Mouse (Mus musculus) small intestine, adult 2 months (tissue): Measurements from ENCODE around the gene Gng8. TPM values are rescaled to one million over a fixed set of nuclear protein-coding genes. Genes with fewer than 3 reads are reported as not detected.

Experiments
- H3K27ac ChIP-seq: fragments of 200-500 bp; 2 replicates; pipeline ENCODE4 v1.5.1; 2012; ENCODE audit warnings: low read depth, low read length, control low read depth, inconsistent platforms; ENCODE audit not compliant: insufficient read depth
- H3K27me3 ChIP-seq: fragments of 200-500 bp; 2 replicates; pipeline ENCODE4 v1.6.1; 2012; ENCODE audit warnings: mild to moderate bottlenecking, moderate library complexity, low read length, inconsistent platforms; ENCODE audit not compliant: control insufficient read depth, insufficient read depth
- H3K36me3 ChIP-seq: fragments of 200-500 bp; 2 replicates; pipeline ENCODE4 v1.6.1; 2012; ENCODE audit warnings: mild to moderate bottlenecking, low read length, control low read depth, inconsistent platforms; ENCODE audit not compliant: control insufficient read depth, insufficient read depth
- H3K4me1 ChIP-seq: fragments of 200-500 bp; 2 replicates; pipeline ENCODE4 v1.6.1; 2012; ENCODE audit warnings: low read length, inconsistent platforms, mixed read lengths; ENCODE audit not compliant: control insufficient read depth, insufficient read depth, insufficient read length
- H3K4me3 ChIP-seq: fragments of 200-500 bp; 2 replicates; pipeline ENCODE4 v1.5.1; 2012; ENCODE audit warnings: low read depth, mild to moderate bottlenecking, control low read depth, inconsistent platforms, low read length, moderate library complexity
- CTCF ChIP-seq: fragments of 200-500 bp; IDR thresholded peaks from 2 replicates; pipeline ENCODE4 v1.5.1; 2012; ENCODE audit warnings: low read depth, mild to moderate bottlenecking, control low read depth, inconsistent platforms, low read length, moderate library complexity, mixed read lengths; ENCODE audit not compliant: insufficient replicate concordance, insufficient read length; ENCODE audit errors: extremely low read depth
- POLR2A ChIP-seq: fragments of 200-500 bp; IDR thresholded peaks from 2 replicates; pipeline ENCODE4 v1.6.1; 2012; ENCODE audit warnings: low read depth, mild to moderate bottlenecking, control low read depth, inconsistent platforms, low read length, moderate library complexity
- WGBS: fragments of 180-500 bp; shearing (Covaris S2); methylation state at CpG from one replicate; pipeline ENCODE4 v1.1.7; 2018; 5-methylcytosine and 5-hydroxymethylcytosine counted together
- polyA plus RNA-seq: library from polyadenylated mRNA; depleted of rRNA; stranded (reverse); fragments of >200 nt; gene quantifications from 2 replicates; pipeline ENCODE4 v1.2.3, GENCODE M21; 2012

Gng8 gene
- polyA plus RNA-seq, 1 experiment, result 2.1 TPM

- Histone ChIP-seq H3K27me3 (peaks cover 11% of the 10 kb centered on the region), H3K36me3 (0 out of 2 replicates have a peak, but pooled peaks cover 3% of the 10 kb centered on the region), H3K27ac (no peak overlapping the region), H3K4me1 (peaks cover 2% of the 10 kb centered on the region; the same call in 1 of the 2 replicates), H3K4me3 (peak overlapping the region; percentile 38)
- WGBS, result 35% methylated on average over 95 of the region's 95 CpGs
- TF ChIP-seq CTCF (no peak), POLR2A (no peak)
These were observed 6.3 kb upstream of the Gng8 start for GRCm38 (mm10) chr7:16885271-16885776.

GRCm38 (mm10) chr7:16885905-16886304, 5.7 kb upstream of the Gng8 start:
- WGBS, result 68% methylated on average over 59 of the region's 59 CpGs
- Histone ChIP-seq H3K4me3 (no peak overlapping the region), H3K27me3 (peaks cover 13% of the 10 kb centered on the region), H3K4me1 (peaks cover 2% of the 10 kb centered on the region; the same call in 1 of the 2 replicates), H3K36me3 (0 out of 2 replicates have a peak, but pooled peaks cover 3% of the 10 kb centered on the region), H3K27ac (no peak overlapping the region)
- TF ChIP-seq POLR2A (no peak), CTCF (no peak)

GRCm38 (mm10) chr7:16890536-16890935, 1.1 kb upstream of the Gng8 start:
- H3K27me3 ChIP-seq, result peaks cover 17% of the 10 kb centered on the region
- WGBS, result 36% methylated on average over 6 of the region's 6 CpGs
- peak overlapping the region; percentile 36 for H3K27ac ChIP-seq
- 0 out of 2 replicates have a peak, but pooled peaks cover 3% of the 10 kb centered on the region for H3K36me3 ChIP-seq
- TF ChIP-seq POLR2A, result no peak
- no peak for TF ChIP-seq CTCF
- peak overlapping the region; percentile 15; the same call in 1 of the 2 replicates for H3K4me3 ChIP-seq
- H3K4me1 ChIP-seq, result peaks cover 3% of the 10 kb centered on the region; the same call in 1 of the 2 replicates

GRCm38 (mm10) chr7:16890944-16891343, 642 bp upstream of the Gng8 start:
- H3K27ac ChIP-seq, result peak overlapping the region; percentile 56
- 5% methylated on average over 23 of the region's 23 CpGs for WGBS
- peaks cover 13% of the 10 kb centered on the region for H3K27me3 ChIP-seq
- H3K36me3 ChIP-seq, result no peaks in the 10 kb centered on the region
- TF ChIP-seq CTCF (no peak), POLR2A (no peak)
- H3K4me1 ChIP-seq, result peaks cover 3% of the 10 kb centered on the region; the same call in 1 of the 2 replicates
- peak overlapping the region; percentile 15; the same call in 1 of the 2 replicates for H3K4me3 ChIP-seq

GRCm38 (mm10) chr7:16892352-16892730, 755 bp downstream of the Gng8 start:
- 46% methylated on average over 9 of the region's 9 CpGs for WGBS
- Histone ChIP-seq H3K4me1 (peaks cover 3% of the 10 kb centered on the region; the same call in 1 of the 2 replicates), H3K4me3 (no peak overlapping the region), H3K27me3 (peaks cover 9% of the 10 kb centered on the region), H3K27ac (no peak overlapping the region), H3K36me3 (no peaks in the 10 kb centered on the region)
- TF ChIP-seq CTCF (no peak; the same call in 1 of the 2 replicates), POLR2A (no peak)

GRCm38 (mm10) chr7:16893612-16894011, 2.0 kb downstream of the Gng8 start:
- WGBS, result 23% methylated on average over 5 of the region's 6 CpGs
- Histone ChIP-seq H3K4me1 (peaks cover 3% of the 10 kb centered on the region; the same call in 1 of the 2 replicates), H3K27ac (no peak overlapping the region), H3K27me3 (peaks cover 9% of the 10 kb centered on the region), H3K4me3 (no peak overlapping the region), H3K36me3 (no peaks in the 10 kb centered on the region)
- TF ChIP-seq CTCF (no peak), POLR2A (no peak)

GRCm38 (mm10) chr7:16894279-16894678, 2.7 kb downstream of the Gng8 start:
- 19% methylated on average over 4 of the region's 4 CpGs for WGBS
- no peak for TF ChIP-seq POLR2A
- TF ChIP-seq CTCF, result no peak
- Histone ChIP-seq H3K27ac (no peak overlapping the region), H3K4me3 (no peak overlapping the region), H3K27me3 (peaks cover 9% of the 10 kb centered on the region), H3K4me1 (peaks cover 3% of the 10 kb centered on the region; the same call in 1 of the 2 replicates), H3K36me3 (no peaks in the 10 kb centered on the region)
